Mouse (Mus musculus): Measurements from ENCODE around the gene Ramp1.
A peak's percentile ranks its signal among the peaks of the same experiment; 100 is the strongest.

The Ramp1 gene

GRCm38 (mm10) chr1:91201122-91201521, 21.5 kb downstream of the Ramp1 start:
- DNase-seq: no peak

GRCm38 (mm10) chr1:91204221-91204765, 24.7 kb downstream of the Ramp1 start:
- DNase-seq: no peak

- DNase-seq: no peak
Observed at GRCm38 (mm10) chr1:91205651-91206050, 26.0 kb downstream of the Ramp1 start.

GRCm38 (mm10) chr1:91206336-91206735, 26.7 kb downstream of the Ramp1 start:
- no peak for DNase-seq

GRCm38 (mm10) chr1:91206873-91207272, 27.3 kb downstream of the Ramp1 start:
- no peak for DNase-seq

GRCm38 (mm10) chr1:91207334-91208074, 27.9 kb downstream of the Ramp1 start:
- no peak for DNase-seq

- no peak for DNase-seq
Observed at GRCm38 (mm10) chr1:91209343-91209742, 29.7 kb downstream of the Ramp1 start.

GRCm38 (mm10) chr1:91209785-91210184, 30.2 kb downstream of the Ramp1 start:
- DNase-seq: no peak

- peak; percentile 44 for DNase-seq
Observed at GRCm38 (mm10) chr1:91211099-91211498, 31.5 kb downstream of the Ramp1 start.

GRCm38 (mm10) chr1:91211591-91212008, 32.0 kb downstream of the Ramp1 start:
- DNase-seq: no peak

GRCm38 (mm10) chr1:91215264-91215663, 35.6 kb downstream of the Ramp1 start:
- DNase-seq: no peak

- DNase-seq: no peak
Observed at GRCm38 (mm10) chr1:91215981-91216380, 36.4 kb downstream of the Ramp1 start.

- peak; percentile 15 for DNase-seq
Observed at GRCm38 (mm10) chr1:91216504-91217267, 37.1 kb downstream of the Ramp1 start.

- DNase-seq: no peak
Observed at GRCm38 (mm10) chr1:91219641-91220321, 40.2 kb downstream of the Ramp1 start.

- no peak for DNase-seq
Observed at GRCm38 (mm10) chr1:91220322-91220672, 40.7 kb downstream of the Ramp1 start.

GRCm38 (mm10) chr1:91226562-91226961, 46.9 kb downstream of the Ramp1 start:
- DNase-seq: no peak

GRCm38 (mm10) chr1:91227381-91228054, 47.9 kb downstream of the Ramp1 start:
- no peak for DNase-seq

GRCm38 (mm10) chr1:91231142-91231541, 51.5 kb downstream of the Ramp1 start:
- no peak for DNase-seq

- no peak for DNase-seq
Observed at GRCm38 (mm10) chr1:91231896-91232295, 52.3 kb downstream of the Ramp1 start.

GRCm38 (mm10) chr1:91235395-91235794, 55.8 kb downstream of the Ramp1 start:
- DNase-seq: no peak

GRCm38 (mm10) chr1:91237676-91238075, 58.1 kb downstream of the Ramp1 start:
- DNase-seq: no peak

GRCm38 (mm10) chr1:91239112-91239511, 59.5 kb downstream of the Ramp1 start:
- peak; percentile 63 for DNase-seq

- no peak for DNase-seq
Observed at GRCm38 (mm10) chr1:91239800-91240199, 60.2 kb downstream of the Ramp1 start.

All from liver (tissue).